Mouse (Mus musculus): ENCODE measurements around the gene Tmeff2. TPM values are rescaled to one million over a fixed set of nuclear protein-coding genes. Genes with fewer than 3 reads are reported as not detected.

Tmeff2 gene
- polyA plus RNA-seq, 1 experiment from 2014 or later, result 20.1 TPM

Small RNA genes lying within 50 kb of the gene (microRNA-seq; reads per million reads assigned to microRNA genes)
- not detected for gene Gm25736
